Mouse (Mus musculus) forebrain, embryonic 15.5 days (tissue): ENCODE measurements around the gene Zfp968. TPM values are rescaled to one million over a fixed set of nuclear protein-coding genes. Genes with fewer than 3 reads are reported as not detected.
"Not testable (repeated sequence)": the region's sequence is repeated elsewhere in the genome, so short reads cannot be mapped to it uniquely, and the experiment has no call there.

Source experiments
- ATAC-seq: fragments of 200-750 bp; cut with Nextera tagmentation; replicated peaks from 2 replicates; pipeline ENCODE4 v1.8.0; 2017; ENCODE audit warnings: mild to moderate bottlenecking, moderate TSS enrichment, moderate library complexity
- H3K27ac ChIP-seq: fragments of 300-500 bp; sonication (generic); replicated peaks from 2 replicates; pipeline ENCODE4 v1.5.1; 2015; ENCODE audit warnings: mild to moderate bottlenecking, inconsistent platforms
- H3K27me3 ChIP-seq: fragments of 300-500 bp; sonication (generic); 2 replicates; pipeline ENCODE4 v1.6.1; 2015; ENCODE audit warnings: inconsistent platforms
- H3K36me3 ChIP-seq: fragments of 300-500 bp; sonication (generic); 2 replicates; pipeline ENCODE4 v1.6.1; 2015; ENCODE audit warnings: mild to moderate bottlenecking, inconsistent platforms
- H3K4me1 ChIP-seq: fragments of 300-500 bp; sonication (generic); 2 replicates; pipeline ENCODE4 v1.6.1; 2015; ENCODE audit warnings: inconsistent platforms
- H3K4me2 ChIP-seq: fragments of 300-500 bp; sonication (generic); replicated peaks from 2 replicates; pipeline ENCODE4 v1.6.1; 2015; ENCODE audit warnings: mild to moderate bottlenecking, inconsistent platforms
- H3K4me3 ChIP-seq: fragments of 300-500 bp; sonication (generic); 2 replicates; pipeline ENCODE4 v1.5.1; 2015; ENCODE audit warnings: mild to moderate bottlenecking, inconsistent platforms
- H3K9ac ChIP-seq: fragments of 300-500 bp; sonication (generic); replicated peaks from 2 replicates; pipeline ENCODE4 v1.6.1; 2015; ENCODE audit warnings: mild to moderate bottlenecking, inconsistent platforms
- H3K9me3 ChIP-seq: fragments of 300-500 bp; sonication (generic); 2 replicates; pipeline ENCODE4 v1.6.1; 2016; ENCODE audit warnings: inconsistent platforms
- WGBS: fragments of 180-500 bp; shearing (Covaris S2); methylation state at CpG from one replicate; pipeline ENCODE4 v1.1.7; 2015; ENCODE audit warnings: mixed read lengths; 5-methylcytosine and 5-hydroxymethylcytosine counted together
- polyA plus RNA-seq: library from polyadenylated mRNA; unstranded; fragments of >200 nt; fragmentation: Nextera tagmentation; extraction: Ambion mirVana; gene quantifications from 2 replicates; pipeline ENCODE4 v1.2.1, GENCODE M21; 2015

Zfp968 gene
- 3.8 and 4.9 TPM in 2 replicates for polyA plus RNA-seq

GRCm38 (mm10) chr2:175372136-175372535, at the start of gene Zfp968:
TSS of gene Zfp968 (plus strand) at chr2:175372436.
- H3K4me1 ChIP-seq, H3K4me3 ChIP-seq, H3K9me3 ChIP-seq, ATAC-seq, H3K27ac ChIP-seq, H3K36me3 ChIP-seq, H3K27me3 ChIP-seq, H3K4me2 ChIP-seq, H3K9ac ChIP-seq: not testable (repeated sequence)
- no CpG with 5 or more reads among the region's 6 CpGs for WGBS

DNA sequence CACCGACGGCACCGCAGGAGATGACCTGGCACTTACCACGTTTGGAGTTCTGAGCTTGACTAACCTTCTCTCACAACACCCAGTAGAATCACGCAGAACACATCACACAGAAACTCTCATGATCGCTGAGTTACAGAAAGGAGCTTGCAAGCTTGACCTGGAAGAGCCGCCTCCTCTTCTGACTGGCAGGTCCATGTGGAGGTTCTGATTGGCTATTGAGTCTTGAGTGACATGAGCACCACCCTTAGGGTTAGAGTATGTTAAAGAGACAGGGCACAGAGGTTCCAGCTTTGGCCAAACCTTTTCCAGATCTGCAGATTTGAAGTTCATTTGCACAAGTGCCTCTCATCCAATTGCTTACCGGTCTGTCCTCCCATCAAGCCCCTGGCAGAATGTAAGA, 34.1 kb upstream of the Zfp968 start, which contains the start of gene Gm4631:
Gene Gm4631, minus strand, starts transcription at position 101 of the 400 bp plus-strand sequence.
- H3K4me3 ChIP-seq, H3K4me2 ChIP-seq, H3K27ac ChIP-seq, H3K27me3 ChIP-seq, H3K9ac ChIP-seq, H3K4me1 ChIP-seq, ATAC-seq, H3K36me3 ChIP-seq, H3K9me3 ChIP-seq: not testable (repeated sequence)
- WGBS: no CpG with 5 or more reads among the region's 8 CpGs

Other genes starting within 250 kb of the Zfp968 start
- gene Gm14399, start 230.4 kb upstream of the Zfp968 start, polyA plus RNA-seq: 3.2 and 5.2 TPM in 2 replicates
- gene Gm14443, start 196.6 kb upstream of the Zfp968 start, polyA plus RNA-seq: 1.3 and 1.5 TPM in 2 replicates
- 4.5 and 7.5 TPM in 2 replicates for gene Gm14391, start 165.5 kb upstream of the Zfp968 start, polyA plus RNA-seq
- 0.09 TPM in 1 of 2 replicates, not detected in the other for gene Gm14440, start 97.3 kb upstream of the Zfp968 start, polyA plus RNA-seq
- gene Gm4631, start 34.2 kb upstream of the Zfp968 start, polyA plus RNA-seq: 18.1 and 18.2 TPM in 2 replicates
- gene Gm4724, start 63.4 kb downstream of the Zfp968 start, polyA plus RNA-seq: 10.3 and 13.4 TPM in 2 replicates
- gene Zfp965, start 97.5 kb downstream of the Zfp968 start, polyA plus RNA-seq: 6.1 and 6.8 TPM in 2 replicates